Mouse (Mus musculus) hindbrain, embryonic 15.5 days (tissue): ENCODE results near the gene Arhgef2. TPM values are rescaled to one million over a fixed set of nuclear protein-coding genes. Genes with fewer than 3 reads are reported as not detected.
"Not testable (repeated sequence)": the region's sequence is repeated elsewhere in the genome, so short reads cannot be mapped to it uniquely, and the experiment has no call there.

ENCODE experiments used
- ATAC-seq: fragments of 200-750 bp; cut with Nextera tagmentation; 2 replicates; pipeline ENCODE4 v1.8.0; 2017; ENCODE audit warnings: low read depth, moderate number of reproducible peaks, moderate TSS enrichment; ENCODE audit not compliant: low FRiP score
- H3K27ac ChIP-seq: fragments of 300-500 bp; sonication (generic); replicated peaks from 2 replicates; pipeline ENCODE4 v1.5.1; 2015; ENCODE audit warnings: mild to moderate bottlenecking, inconsistent platforms
- H3K27me3 ChIP-seq: fragments of 300-500 bp; sonication (generic); 2 replicates; pipeline ENCODE4 v1.6.1; 2015; ENCODE audit warnings: control low read depth, inconsistent platforms
- H3K36me3 ChIP-seq: fragments of 300-500 bp; sonication (generic); 2 replicates; pipeline ENCODE4 v1.6.1; 2015; ENCODE audit warnings: control low read depth, inconsistent platforms
- H3K4me1 ChIP-seq: fragments of 300-500 bp; sonication (generic); replicated peaks from 2 replicates; pipeline ENCODE4 v1.6.1; 2015; ENCODE audit warnings: control low read depth, inconsistent platforms
- H3K4me2 ChIP-seq: fragments of 300-500 bp; sonication (generic); 2 replicates; pipeline ENCODE4 v1.6.1; 2015; ENCODE audit warnings: moderate library complexity, mild to moderate bottlenecking, inconsistent platforms
- H3K4me3 ChIP-seq: fragments of 300-500 bp; sonication (generic); 2 replicates; pipeline ENCODE4 v1.5.1; 2015; ENCODE audit warnings: mild to moderate bottlenecking, inconsistent platforms
- H3K9ac ChIP-seq: fragments of 300-500 bp; sonication (generic); 2 replicates; pipeline ENCODE4 v1.6.1; 2015; ENCODE audit warnings: inconsistent platforms
- H3K9me3 ChIP-seq: fragments of 300-500 bp; sonication (generic); 2 replicates; pipeline ENCODE4 v1.6.1; 2016; ENCODE audit warnings: control low read depth, inconsistent platforms
- WGBS: fragments of 180-500 bp; shearing (Covaris S2); methylation state at CpG from one replicate; pipeline ENCODE4 v1.1.7; 2015; 5-methylcytosine and 5-hydroxymethylcytosine counted together
- polyA plus RNA-seq: library from polyadenylated mRNA; unstranded; fragments of >200 nt; fragmentation: Nextera tagmentation; extraction: Ambion mirVana; gene quantifications from 2 replicates; pipeline ENCODE4 v1.2.1, GENCODE M21; 2015

Arhgef2 gene
- polyA plus RNA-seq, 1 experiment from 2014 or later: 121 TPM

- H3K4me2 ChIP-seq: no peak overlapping the region
- WGBS: 96% methylated on average over 1 of the region's 1 CpGs
- H3K4me3 ChIP-seq: no peak overlapping the region
- peaks cover 29% of the 10 kb centered on the region for H3K36me3 ChIP-seq
- no peaks in the 10 kb centered on the region for H3K9me3 ChIP-seq
- no peak overlapping the region for H3K9ac ChIP-seq
- no peak overlapping the region for H3K27ac ChIP-seq
- no peaks in the 10 kb centered on the region for H3K4me1 ChIP-seq
- ATAC-seq: no peak
- no peaks in the 10 kb centered on the region for H3K27me3 ChIP-seq
Observed at GRCm38 (mm10) chr3:88571856-88572255, 33.9 kb upstream of the Arhgef2 start.

GRCm38 (mm10) chr3:88572835-88573234 lies 32.9 kb upstream of the Arhgef2 start:
- Histone ChIP-seq H3K4me3 (no peak overlapping the region), H3K36me3 (peaks cover 22% of the 10 kb centered on the region), H3K9ac (no peak overlapping the region), H3K4me2 (no peak overlapping the region), H3K9me3 (no peaks in the 10 kb centered on the region), H3K27me3 (no peaks in the 10 kb centered on the region), H3K4me1 (no peaks in the 10 kb centered on the region), H3K27ac (no peak overlapping the region)
- WGBS: 71% methylated on average over 2 of the region's 2 CpGs
- ATAC-seq: no peak

GRCm38 (mm10) chr3:88573810-88574209 lies 32.0 kb upstream of the Arhgef2 start:
- H3K36me3 ChIP-seq: peaks cover 12% of the 10 kb centered on the region
- no peak overlapping the region for H3K9ac ChIP-seq
- WGBS: 90% methylated on average over 2 of the region's 2 CpGs
- no peak for ATAC-seq
- H3K27ac ChIP-seq: no peak overlapping the region
- H3K9me3 ChIP-seq: no peaks in the 10 kb centered on the region
- H3K27me3 ChIP-seq: no peaks in the 10 kb centered on the region
- H3K4me1 ChIP-seq: no peaks in the 10 kb centered on the region
- no peak overlapping the region for H3K4me3 ChIP-seq
- no peak overlapping the region for H3K4me2 ChIP-seq

GRCm38 (mm10) chr3:88575540-88575939 lies 30.2 kb upstream of the Arhgef2 start, which contains the start of gene Ssr2:
Gene Ssr2 (plus strand): TSS chr3:88575876.
- Histone ChIP-seq H3K27ac (no peak within 1 kb of the TSS), H3K4me3 (no peak within 1 kb of the TSS), H3K36me3 (no peaks in the 10 kb centered on the region; the same call in 1 of the 2 replicates), H3K27me3 (no peaks in the 10 kb centered on the region), H3K9me3 (no peaks in the 10 kb centered on the region), H3K9ac (no peak within 1 kb of the TSS), H3K4me1 (peaks cover 10% of the 10 kb centered on the region), H3K4me2 (no peak within 1 kb of the TSS)
- 91% methylated on average over 3 of the region's 3 CpGs for WGBS
- no peak for ATAC-seq

- not testable (repeated sequence) for H3K4me3 ChIP-seq, H3K9ac ChIP-seq, H3K9me3 ChIP-seq, H3K27me3 ChIP-seq, ATAC-seq, H3K27ac ChIP-seq, H3K4me2 ChIP-seq
- H3K4me1 ChIP-seq: peaks cover 17% of the 10 kb centered on the region
- peaks cover 15% of the 10 kb centered on the region for H3K36me3 ChIP-seq
- 92% methylated on average over 5 of the region's 5 CpGs for WGBS
Observed at GRCm38 (mm10) chr3:88577846-88578245, 27.9 kb upstream of the Arhgef2 start.

DNA sequence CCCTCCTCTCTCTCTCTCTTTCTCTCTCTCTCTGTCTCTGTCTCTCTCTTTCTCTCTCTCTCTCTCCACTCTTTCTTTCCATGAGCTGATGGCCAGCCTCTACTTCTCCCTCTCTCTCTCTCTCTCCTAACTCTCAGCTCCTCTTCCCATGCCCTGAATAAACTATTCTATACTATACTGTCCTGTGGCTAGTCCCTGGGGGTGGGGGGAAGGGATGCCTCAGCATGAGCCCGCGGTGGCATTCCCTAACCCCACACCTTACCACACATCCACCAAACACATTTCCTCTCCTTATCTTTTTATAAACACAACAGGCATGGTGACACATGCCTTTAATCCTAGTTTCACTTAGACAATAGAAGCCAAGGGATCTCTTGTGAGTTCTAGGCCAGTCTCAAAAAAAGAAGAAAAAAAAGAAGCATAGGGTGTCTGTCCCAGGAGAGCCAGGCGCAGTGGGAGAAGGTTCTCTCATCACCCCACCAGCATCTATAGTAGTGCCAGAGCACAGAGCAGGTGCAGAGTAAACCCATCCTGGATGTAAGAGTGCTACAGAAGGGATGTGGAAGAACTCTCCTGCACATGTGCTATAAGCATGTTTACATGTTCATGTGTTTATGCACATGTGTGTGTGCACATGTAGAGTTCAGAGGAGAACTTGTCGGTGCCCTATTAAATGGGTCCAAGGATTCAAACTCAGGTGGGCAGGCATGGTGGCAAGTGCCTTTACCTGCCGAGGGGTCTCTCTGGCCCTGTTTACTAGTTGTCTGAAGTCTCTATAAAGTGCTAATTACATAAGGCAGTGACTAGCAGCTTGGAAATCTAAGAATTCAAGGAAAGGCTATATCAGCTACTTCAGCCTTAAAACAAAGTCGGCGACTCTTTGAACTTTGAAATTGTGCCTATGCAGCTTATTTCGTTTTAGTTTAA lies 27.0 kb upstream of the Arhgef2 start:
- Histone ChIP-seq H3K9me3 (no peaks in the 10 kb centered on the region), H3K27ac (no peak overlapping the region), H3K4me3 (peak overlapping the region; percentile 88), H3K36me3 (peaks cover 25% of the 10 kb centered on the region), H3K27me3 (no peaks in the 10 kb centered on the region), H3K4me1 (peaks cover 17% of the 10 kb centered on the region), H3K9ac (no peak overlapping the region), H3K4me2 (peak overlapping the region; percentile 66)
- ATAC-seq: peak; percentile 55
- WGBS: 52% methylated on average over 8 of the region's 8 CpGs

DNA sequence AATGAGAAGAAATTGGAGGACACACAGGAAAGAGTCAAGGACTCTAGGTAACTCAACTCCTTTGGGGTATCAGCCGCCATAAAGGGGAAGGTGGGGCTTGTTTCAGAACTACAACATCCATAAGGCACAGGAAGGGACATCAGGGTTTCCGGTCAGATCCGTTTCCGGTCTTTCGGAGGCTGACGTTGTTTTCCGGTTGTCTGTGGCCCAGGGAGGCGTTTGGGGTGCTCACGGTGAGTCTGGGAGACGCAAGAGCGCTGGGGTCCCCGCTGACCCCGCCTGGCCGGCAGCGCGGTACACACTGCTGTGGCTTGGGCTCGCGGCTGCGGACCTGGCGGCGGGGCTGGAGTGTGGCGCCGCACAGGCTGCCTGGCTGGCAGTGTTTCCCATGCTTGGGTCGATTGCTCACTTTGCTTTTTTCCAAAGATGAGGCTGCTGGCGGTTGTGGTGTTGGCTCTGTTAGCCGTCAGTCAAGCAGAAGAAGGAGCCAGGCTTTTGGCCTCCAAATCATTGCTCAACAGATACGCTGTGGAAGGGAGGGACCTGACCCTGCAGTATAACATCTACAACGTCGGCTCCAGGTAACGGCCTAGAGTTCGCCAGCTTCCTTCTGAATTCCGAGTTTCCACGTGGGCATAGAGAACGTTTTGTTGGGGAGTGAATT lies 26.2 kb upstream of the Arhgef2 start:
- Histone ChIP-seq H3K9me3 (no peaks in the 10 kb centered on the region), H3K27me3 (no peaks in the 10 kb centered on the region), H3K4me2 (peak overlapping the region; percentile 66), H3K4me3 (peak overlapping the region; percentile 88), H3K4me1 (peaks cover 17% of the 10 kb centered on the region), H3K27ac (peak overlapping the region; percentile 65), H3K9ac (peak overlapping the region; percentile 91), H3K36me3 (peaks cover 31% of the 10 kb centered on the region)
- under 1% methylated on average over 34 of the region's 34 CpGs for WGBS
- ATAC-seq: peak; percentile 87

DNA sequence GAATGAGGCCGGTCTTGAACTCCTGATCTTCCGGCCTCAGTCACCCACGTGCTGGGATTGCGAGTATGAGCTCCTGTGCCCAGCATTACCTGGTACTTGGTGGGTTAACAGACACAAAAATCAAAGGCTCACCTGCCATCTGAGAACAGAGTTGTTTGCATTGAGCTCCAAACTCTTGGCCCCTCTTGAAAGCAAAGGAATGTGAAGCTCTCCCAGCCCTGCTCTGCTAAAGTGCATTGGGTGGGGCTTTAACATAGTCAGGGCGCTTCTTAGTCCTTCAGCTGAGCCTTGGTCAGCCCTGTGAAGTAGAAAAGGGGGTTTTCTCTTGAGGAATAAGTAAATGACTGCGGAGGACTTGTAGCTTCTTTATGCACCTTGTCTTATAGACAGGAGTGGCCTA lies 20.0 kb upstream of the Arhgef2 start:
- no peak for ATAC-seq
- H3K4me3 ChIP-seq: no peak overlapping the region

DNA sequence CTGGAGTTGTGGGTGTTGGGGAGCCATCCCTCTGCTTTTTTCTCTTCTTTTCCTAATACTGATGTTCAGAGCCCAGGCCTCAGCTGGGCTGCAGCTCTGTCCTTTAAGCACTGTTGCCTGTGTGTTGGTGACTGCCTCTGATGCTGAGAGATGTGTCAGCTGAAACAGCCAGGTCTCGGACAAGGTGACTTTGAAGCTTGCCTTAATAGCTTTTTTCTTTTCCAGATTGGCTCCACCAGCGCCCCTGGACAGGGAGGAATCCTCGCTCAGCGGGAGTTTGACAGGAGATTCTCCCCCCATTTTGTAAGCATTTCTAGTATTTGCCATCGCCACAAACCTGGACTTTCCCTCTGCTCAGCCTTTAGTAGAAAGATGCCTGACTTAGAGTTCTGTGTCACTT lies 19.1 kb upstream of the Arhgef2 start:
- H3K27me3 ChIP-seq: no peaks in the 10 kb centered on the region
- 0 out of 2 replicates have a peak, but pooled peaks cover 1% of the 10 kb centered on the region for H3K4me1 ChIP-seq
- no peak for ATAC-seq
- 98% methylated on average over 5 of the region's 5 CpGs for WGBS
- H3K9ac ChIP-seq: no peak overlapping the region
- no peak overlapping the region for H3K4me2 ChIP-seq
- H3K36me3 ChIP-seq: peaks cover 63% of the 10 kb centered on the region
- no peak overlapping the region for H3K4me3 ChIP-seq
- no peaks in the 10 kb centered on the region for H3K9me3 ChIP-seq
- no peak overlapping the region for H3K27ac ChIP-seq

More for the DNA sequence above, 20.0 kb upstream of the Arhgef2 start:
- H3K9ac ChIP-seq: no peak overlapping the region
- no peak overlapping the region for H3K4me2 ChIP-seq
- H3K4me1 ChIP-seq: peaks cover 5% of the 10 kb centered on the region
- H3K9me3 ChIP-seq: no peaks in the 10 kb centered on the region
- H3K36me3 ChIP-seq: peaks cover 67% of the 10 kb centered on the region
- H3K27ac ChIP-seq: no peak overlapping the region
- over 99% methylated on average over 6 of the region's 6 CpGs for WGBS
- no peaks in the 10 kb centered on the region for H3K27me3 ChIP-seq

- Histone ChIP-seq H3K4me3 (no peak overlapping the region), H3K27me3 (no peaks in the 10 kb centered on the region), H3K4me1 (peaks cover 3% of the 10 kb centered on the region; the same call in 1 of the 2 replicates), H3K36me3 (peaks cover 36% of the 10 kb centered on the region), H3K9ac (no peak overlapping the region), H3K27ac (no peak overlapping the region), H3K4me2 (no peak overlapping the region), H3K9me3 (no peaks in the 10 kb centered on the region)
- no peak for ATAC-seq
- 28% methylated on average over 5 of the region's 5 CpGs for WGBS
Observed at GRCm38 (mm10) chr3:88590246-88590645, 15.5 kb upstream of the Arhgef2 start.

- Histone ChIP-seq H3K4me3 (no peak overlapping the region), H3K9ac (no peak overlapping the region), H3K4me1 (peaks cover 3% of the 10 kb centered on the region; the same call in 1 of the 2 replicates), H3K9me3 (no peaks in the 10 kb centered on the region), H3K27me3 (no peaks in the 10 kb centered on the region), H3K36me3 (peaks cover 29% of the 10 kb centered on the region), H3K27ac (no peak overlapping the region), H3K4me2 (no peak overlapping the region)
- 0 out of 2 replicates have a peak, but pooled peaks have one; percentile 9 for ATAC-seq
- WGBS: 69% methylated on average over 3 of the region's 3 CpGs
Observed at GRCm38 (mm10) chr3:88591044-88591443, 14.7 kb upstream of the Arhgef2 start.
